Mouse (Mus musculus) kidney, embryonic 16.5 days (tissue): Measurements from ENCODE around the gene Vrk2. TPM values are rescaled to one million over a fixed set of nuclear protein-coding genes. Genes with fewer than 3 reads are reported as not detected.
A peak's percentile ranks its signal among the peaks of the same experiment; 100 is the strongest.

Experiments used
- ATAC-seq: fragments of 200-750 bp; cut with Nextera tagmentation; 2 replicates; pipeline ENCODE4 v1.8.0; 2017; ENCODE audit warnings: moderate TSS enrichment; ENCODE audit not compliant: low FRiP score, low TSS enrichment
- H3K27ac ChIP-seq: fragments of 300-500 bp; sonication (generic); 2 replicates; pipeline ENCODE4 v1.5.1; 2014; ENCODE audit warnings: low read length
- H3K27me3 ChIP-seq: fragments of 300-500 bp; sonication (generic); 2 replicates; pipeline ENCODE4 v1.6.1; 2014; ENCODE audit warnings: low read length, control low read depth, mixed read lengths; ENCODE audit not compliant: insufficient read depth
- H3K36me3 ChIP-seq: fragments of 300-500 bp; sonication (generic); 2 replicates; pipeline ENCODE4 v1.6.1; 2014; ENCODE audit warnings: low read length, control low read depth, mixed read lengths; ENCODE audit not compliant: insufficient read depth
- H3K4me1 ChIP-seq: fragments of 300-500 bp; sonication (generic); 2 replicates; pipeline ENCODE4 v1.6.1; 2014; ENCODE audit warnings: low read length, control low read depth, mixed read lengths; ENCODE audit not compliant: insufficient read depth
- H3K4me2 ChIP-seq: fragments of 300-500 bp; sonication (generic); replicated peaks from 2 replicates; pipeline ENCODE4 v1.6.1; 2014; ENCODE audit warnings: low read depth, low read length
- H3K4me3 ChIP-seq: fragments of 300-500 bp; sonication (generic); 2 replicates; pipeline ENCODE4 v1.5.1; 2014; ENCODE audit warnings: mild to moderate bottlenecking, low read length
- H3K9ac ChIP-seq: fragments of 300-500 bp; sonication (generic); replicated peaks from 2 replicates; pipeline ENCODE4 v1.6.1; 2014; ENCODE audit warnings: low read length
- H3K9me3 ChIP-seq: fragments of 300-500 bp; sonication (generic); 2 replicates; pipeline ENCODE4 v1.6.1; 2016; ENCODE audit warnings: low read length, control low read depth
- WGBS: fragments of 180-500 bp; shearing (Covaris S2); extraction: QIAGEN DNeasy Blood & Tissue Kit; methylation state at CpG from one replicate; pipeline ENCODE4 v1.1.7; 2014; 5-methylcytosine and 5-hydroxymethylcytosine counted together
- polyA plus RNA-seq: library from polyadenylated mRNA; unstranded; fragments of >200 nt; fragmentation: Nextera tagmentation; extraction: Ambion mirVana; gene quantifications from 2 replicates; pipeline ENCODE4 v1.2.1, GENCODE M21; 2015

Gene Vrk2
- polyA plus RNA-seq, 1 experiment from 2014 or later: 18.6 TPM

DNA sequence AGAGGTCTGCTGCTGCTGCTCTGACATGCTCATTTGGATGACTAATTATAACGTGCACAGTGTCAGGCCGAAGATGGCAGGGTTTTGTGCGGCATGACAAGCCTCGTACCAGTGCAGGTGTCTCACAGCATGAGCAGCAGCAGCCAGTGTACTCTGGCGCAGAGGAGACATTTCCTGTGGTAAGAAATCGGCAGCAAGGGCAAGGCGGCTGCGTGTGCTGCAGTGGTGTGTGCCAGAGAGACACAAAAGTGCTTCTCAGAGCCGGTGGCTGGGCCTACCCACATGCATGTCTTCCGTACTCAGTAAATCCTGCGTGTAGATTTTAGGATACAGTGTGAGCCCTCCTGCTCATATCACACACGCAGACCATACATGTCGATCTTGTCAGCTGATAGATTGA lies 156.0 kb downstream of the Vrk2 start:
- no peak overlapping the region for H3K27ac ChIP-seq
- no peak overlapping the region for H3K4me3 ChIP-seq
- H3K27me3 ChIP-seq: no peaks in the 10 kb centered on the region
- no peak overlapping the region for H3K4me2 ChIP-seq
- WGBS: 91% methylated on average over 13 of the region's 13 CpGs
- H3K4me1 ChIP-seq: no peaks in the 10 kb centered on the region
- ATAC-seq: no peak
- 0 out of 2 replicates have a peak, but pooled peaks cover 3% of the 10 kb centered on the region for H3K36me3 ChIP-seq
- no peak overlapping the region for H3K9ac ChIP-seq
- no peaks in the 10 kb centered on the region for H3K9me3 ChIP-seq

DNA sequence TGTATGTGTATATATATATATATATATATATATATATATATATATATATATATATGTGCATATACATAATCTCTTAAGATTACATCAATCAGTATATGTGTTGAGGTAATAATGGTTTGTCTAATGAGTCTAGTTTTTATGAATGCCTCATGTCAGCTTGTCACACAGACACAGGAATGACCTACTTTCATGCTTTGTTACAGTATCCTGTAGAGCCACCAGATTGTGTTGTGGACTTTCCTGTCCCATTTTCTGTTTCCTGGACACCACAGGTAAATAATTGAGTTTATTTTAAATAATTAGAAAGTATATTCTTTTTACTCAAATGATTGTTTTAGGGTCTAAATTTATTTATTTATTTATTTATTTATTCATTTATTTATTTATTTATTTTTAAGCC lies 159.6 kb downstream of the Vrk2 start:
- no peaks in the 10 kb centered on the region for H3K9me3 ChIP-seq
- H3K27ac ChIP-seq: no peak overlapping the region
- H3K9ac ChIP-seq: no peak overlapping the region
- H3K4me2 ChIP-seq: no peak overlapping the region
- no peak for ATAC-seq
- no peak overlapping the region for H3K4me3 ChIP-seq
- H3K4me1 ChIP-seq: no peaks in the 10 kb centered on the region
- 0 out of 2 replicates have a peak, but pooled peaks cover 3% of the 10 kb centered on the region for H3K36me3 ChIP-seq
- no peaks in the 10 kb centered on the region for H3K27me3 ChIP-seq

DNA sequence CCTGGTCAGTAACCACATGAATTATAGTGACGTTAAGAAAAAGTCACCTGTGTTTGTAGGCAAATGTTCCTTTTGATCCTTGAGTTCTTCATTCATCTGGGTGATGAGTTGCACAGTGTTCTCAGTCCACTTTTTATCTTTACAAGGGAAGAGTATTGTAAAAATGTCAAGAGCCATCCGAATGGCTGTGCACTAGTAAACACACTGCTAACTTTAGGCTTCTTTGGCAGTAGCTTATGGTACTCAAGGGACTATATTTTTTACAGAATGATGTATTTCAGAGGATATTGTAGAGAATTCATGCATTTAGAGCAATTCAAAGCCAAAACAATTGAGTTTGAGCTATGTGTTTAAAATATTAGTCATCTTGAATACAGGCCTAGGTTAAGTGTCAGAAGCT lies 172.3 kb downstream of the Vrk2 start:
- WGBS: 57% methylated on average over 2 of the region's 2 CpGs
- Histone ChIP-seq H3K4me3 (no peak overlapping the region), H3K27ac (no peak overlapping the region), H3K9ac (no peak overlapping the region), H3K36me3 (no peaks in the 10 kb centered on the region), H3K9me3 (0 out of 2 replicates have a peak, but pooled peaks cover 2% of the 10 kb centered on the region), H3K4me2 (no peak overlapping the region), H3K4me1 (no peaks in the 10 kb centered on the region), H3K27me3 (no peaks in the 10 kb centered on the region)
- peak; percentile 39; the same call in 1 of the 2 replicates for ATAC-seq

Other genes with a start within 250 kb of the Vrk2 start
- 25.1 and 29.9 TPM in 2 replicates for gene Fancl, start 207.9 kb downstream of the Vrk2 start, polyA plus RNA-seq
- gene Gm6899, start 758 bp downstream of the Vrk2 start, polyA plus RNA-seq: 0.35 TPM in 1 of 2 replicates, not detected in the other